Mouse (Mus musculus) cerebellum, adult 2 months (tissue): ENCODE results near the gene Txnip. TPM values are rescaled to one million over a fixed set of nuclear protein-coding genes. Genes with fewer than 3 reads are reported as not detected.

Source experiments
- DNase-seq, 2 experiments: peaks; one replicate each; pipeline ENCODE4 v3.0.0; 2021
- H3K27ac ChIP-seq: fragments of 200-500 bp; 2 replicates; pipeline ENCODE4 v1.5.1; 2012; ENCODE audit warnings: low read length, control low read depth, inconsistent platforms; ENCODE audit not compliant: insufficient read depth
- H3K27me3 ChIP-seq: fragments of 200-500 bp; 2 replicates; pipeline ENCODE4 v1.6.1; 2012; ENCODE audit warnings: inconsistent platforms, mild to moderate bottlenecking, low read length, moderate library complexity; ENCODE audit not compliant: control insufficient read depth, insufficient read depth
- H3K4me1 ChIP-seq: fragments of 200-500 bp; 2 replicates; pipeline ENCODE4 v1.6.1; 2011; ENCODE audit warnings: low read length; ENCODE audit not compliant: control insufficient read depth, insufficient read depth
- H3K4me3 ChIP-seq: fragments of 200-500 bp; replicated peaks from 2 replicates; pipeline ENCODE3; 2011; ENCODE audit warnings: mild to moderate bottlenecking, low read depth, low read length, control low read depth; ENCODE audit not compliant: insufficient read depth
- CTCF ChIP-seq: fragments of 200-500 bp; IDR thresholded peaks from 2 replicates; pipeline ENCODE4 v1.5.1; 2011; ENCODE audit warnings: low read depth, mild to moderate bottlenecking, control low read depth, low read length, moderate library complexity, borderline replicate concordance; ENCODE audit not compliant: insufficient read depth
- POLR2A ChIP-seq: fragments of 200-500 bp; IDR thresholded peaks from 2 replicates; pipeline ENCODE4 v1.6.1; 2011; ENCODE audit warnings: low read length, control low read depth, borderline replicate concordance; ENCODE audit not compliant: insufficient read depth
- WGBS: fragments of 180-500 bp; shearing (Covaris S2); methylation state at CpG from one replicate; pipeline ENCODE4 v1.1.7; 2018; 5-methylcytosine and 5-hydroxymethylcytosine counted together
- polyA plus RNA-seq: library from polyadenylated mRNA; depleted of rRNA; stranded (reverse); fragments of >200 nt; gene quantifications from 2 replicates; pipeline ENCODE4 v1.2.3, GENCODE M21; 2012

Txnip gene
- polyA plus RNA-seq, 1 experiment = 15.2 TPM

- 4% methylated on average over 44 of the region's 44 CpGs for WGBS
- H3K27ac ChIP-seq = no peak overlapping the region
Measured at GRCm38 (mm10) chr3:96526864-96527542, 30.8 kb upstream of the Txnip start.

GRCm38 (mm10) chr3:96528506-96528905 lies 29.3 kb upstream of the Txnip start:
- TF ChIP-seq CTCF (no peak), POLR2A (no peak)
- no peak overlapping the region for H3K27ac ChIP-seq
- WGBS = 49% methylated on average over 9 of the region's 9 CpGs
- H3K27me3 ChIP-seq = no peaks in the 10 kb centered on the region; the same call in 1 of the 2 replicates
- DNase-seq = no peak
- no peak overlapping the region for H3K4me3 ChIP-seq
- 0 out of 2 replicates have a peak, but pooled peaks cover 2% of the 10 kb centered on the region for H3K4me1 ChIP-seq

More at GRCm38 (mm10) chr3:96526864-96527542, 30.8 kb upstream of the Txnip start:
- Histone ChIP-seq H3K27me3 (no peaks in the 10 kb centered on the region; the same call in 1 of the 2 replicates), H3K4me1 (0 out of 2 replicates have a peak, but pooled peaks cover 2% of the 10 kb centered on the region), H3K4me3 (peak overlapping the region; percentile 34)
- no peak for DNase-seq
- no peak for TF ChIP-seq CTCF
- no peak for TF ChIP-seq POLR2A

GRCm38 (mm10) chr3:96532050-96532449 lies 25.7 kb upstream of the Txnip start:
- TF ChIP-seq POLR2A (no peak), CTCF (no peak)
- H3K4me3 ChIP-seq = no peak overlapping the region
- no peaks in the 10 kb centered on the region; the same call in 1 of the 2 replicates for H3K27me3 ChIP-seq
- H3K27ac ChIP-seq = no peak overlapping the region
- 60% methylated on average over 7 of the region's 7 CpGs for WGBS
- H3K4me1 ChIP-seq = no peaks in the 10 kb centered on the region
- DNase-seq = no peak

GRCm38 (mm10) chr3:96534300-96534699 lies 23.5 kb upstream of the Txnip start:
- no peaks in the 10 kb centered on the region; the same call in 1 of the 2 replicates for H3K27me3 ChIP-seq
- no peak overlapping the region for H3K4me3 ChIP-seq
- H3K27ac ChIP-seq = no peak overlapping the region
- H3K4me1 ChIP-seq = no peaks in the 10 kb centered on the region
- TF ChIP-seq CTCF = no peak
- TF ChIP-seq POLR2A = no peak
- 46% methylated on average over 2 of the region's 2 CpGs for WGBS
- no peak for DNase-seq

GRCm38 (mm10) chr3:96539316-96539715 lies 18.4 kb upstream of the Txnip start:
- H3K4me1 ChIP-seq = no peaks in the 10 kb centered on the region

GRCm38 (mm10) chr3:96540740-96541139 lies 17.0 kb upstream of the Txnip start:
- WGBS = 71% methylated on average over 6 of the region's 6 CpGs
- TF ChIP-seq CTCF = no peak
- TF ChIP-seq POLR2A = no peak
- DNase-seq = no peak
- Histone ChIP-seq H3K4me1 (no peaks in the 10 kb centered on the region), H3K27ac (no peak overlapping the region), H3K27me3 (no peaks in the 10 kb centered on the region), H3K4me3 (no peak overlapping the region)

More at GRCm38 (mm10) chr3:96539316-96539715, 18.4 kb upstream of the Txnip start:
- TF ChIP-seq CTCF (no peak), POLR2A (no peak)
- Histone ChIP-seq H3K27me3 (no peaks in the 10 kb centered on the region), H3K27ac (no peak overlapping the region), H3K4me3 (no peak overlapping the region)
- no peak for DNase-seq
- 81% methylated on average over 2 of the region's 2 CpGs for WGBS

GRCm38 (mm10) chr3:96541328-96542078 lies 16.3 kb upstream of the Txnip start:
- DNase-seq = no peak
- Histone ChIP-seq H3K4me3 (no peak overlapping the region), H3K27me3 (no peaks in the 10 kb centered on the region), H3K4me1 (no peaks in the 10 kb centered on the region), H3K27ac (no peak overlapping the region)
- no peak for TF ChIP-seq CTCF
- no peak for TF ChIP-seq POLR2A
- 32% methylated on average over 14 of the region's 14 CpGs for WGBS
